Mouse (Mus musculus) urinary bladder, postnatal 36 days (tissue): ENCODE results near the gene Ankrd27.
A peak's percentile ranks its signal among the peaks of the same experiment; 100 is the strongest.

ENCODE experiments used
- DNase-seq, 2 experiments: peaks; one replicate each; pipeline ENCODE4 v3.0.0; 2022; ENCODE audit warnings: low spot score in 2 of 2, mixed read lengths in 1 of 2

The Ankrd27 gene

DNA sequence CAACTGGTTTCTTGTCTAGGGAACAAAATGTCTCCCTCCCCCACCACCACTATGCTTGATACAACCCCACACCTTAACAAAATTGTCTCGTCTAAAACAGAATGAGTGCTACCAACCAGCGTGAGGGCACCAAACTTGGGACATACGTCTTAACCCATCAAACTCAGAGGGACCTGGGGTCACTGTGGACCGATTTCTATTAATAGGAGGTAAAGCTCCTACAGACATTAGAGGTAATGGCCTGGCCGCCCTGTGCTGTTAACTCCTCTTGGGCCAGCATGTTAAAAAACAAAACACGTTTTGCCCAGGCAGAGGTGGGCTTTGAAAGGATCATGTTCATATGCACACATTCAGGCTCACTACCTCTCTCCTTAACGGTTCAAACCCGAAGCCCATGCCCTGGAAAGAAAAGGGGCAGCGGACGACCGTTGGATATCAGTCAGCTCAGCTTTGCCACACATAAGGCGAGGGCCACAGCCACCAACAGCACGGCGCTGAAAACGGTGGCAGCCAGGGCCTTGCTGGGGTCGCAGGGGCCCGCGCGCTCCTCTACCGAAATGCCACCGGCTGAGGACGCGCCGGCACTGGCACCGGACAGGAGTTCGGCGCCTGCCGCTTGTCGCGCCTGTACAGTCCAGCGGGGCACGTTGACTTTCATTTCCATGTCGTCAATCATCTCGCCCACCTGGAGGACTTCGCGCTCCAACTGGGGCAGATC lies 1.8 kb upstream of the Ankrd27 start:
- DNase-seq, result no peak

DNA sequence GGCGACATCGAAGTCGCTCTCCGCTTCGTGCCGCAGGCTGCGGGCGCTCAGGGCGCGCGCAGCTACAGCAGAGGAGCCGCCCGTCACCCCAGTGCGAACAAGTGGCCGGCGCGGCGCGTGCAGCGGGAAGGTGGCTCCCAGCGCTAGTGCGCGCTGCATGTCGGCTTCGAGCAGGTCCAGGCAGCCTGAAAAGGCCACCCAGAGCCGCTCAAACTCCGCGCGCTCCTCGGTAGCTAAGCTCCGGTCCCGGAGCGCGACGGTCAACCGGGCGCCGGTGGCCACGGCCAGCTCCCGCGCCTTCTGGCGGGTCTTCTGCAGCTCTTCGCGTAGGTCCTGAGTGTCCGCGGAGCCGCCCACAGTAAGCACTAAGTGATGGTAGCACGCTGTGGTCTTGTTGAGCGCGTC lies 1.3 kb upstream of the Ankrd27 start:
- peak in 1 of 2 experiments; percentile 25 for DNase-seq

DNA sequence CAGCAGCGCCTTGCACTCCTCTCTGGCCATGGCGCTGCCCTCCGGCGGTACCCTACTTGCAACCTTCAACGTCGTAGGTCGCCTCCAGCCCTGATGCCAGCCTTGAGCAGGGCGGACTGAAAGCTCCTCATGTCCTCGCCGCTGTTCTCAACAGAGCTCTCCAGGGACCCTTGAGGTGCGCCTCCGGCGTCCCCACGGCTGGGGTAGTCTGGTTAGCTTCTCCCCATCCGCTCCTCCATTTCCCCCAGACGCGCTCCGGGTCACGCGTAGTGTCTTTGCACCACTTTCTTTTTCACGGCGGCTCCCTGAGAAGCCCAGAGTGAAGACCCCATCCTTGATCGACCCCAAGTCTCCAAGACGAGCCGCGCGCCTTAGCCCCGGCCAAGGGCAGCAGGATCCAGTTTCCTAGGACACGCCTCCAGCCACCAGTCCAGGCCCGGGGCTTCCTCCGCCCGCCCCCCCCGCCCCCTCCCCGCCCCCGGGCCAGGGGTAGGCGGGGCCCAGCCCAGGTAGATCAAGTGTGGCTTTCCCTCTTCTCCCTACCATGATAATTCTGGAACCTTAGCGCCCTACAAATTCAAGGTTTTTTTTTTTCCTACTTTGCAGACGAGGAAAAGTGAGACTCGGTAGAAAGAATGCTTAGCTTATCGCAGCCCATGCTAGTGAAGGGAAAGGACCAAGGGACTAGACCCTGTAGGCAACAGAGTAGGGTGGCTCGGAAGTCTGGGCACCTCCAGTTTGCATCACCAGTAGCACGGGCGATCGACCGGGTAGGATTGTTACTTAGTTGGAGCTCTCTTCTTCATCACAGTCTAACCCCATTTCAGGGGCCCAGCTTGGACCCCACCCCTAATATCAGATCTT lies 621 bp upstream of the Ankrd27 start, which contains the start of gene Rgs9bp:
Gene Rgs9bp (minus strand): TSS at position 392 of the 864 bp plus-strand sequence.
- peak; percentile 27 to 52 for DNase-seq

DNA sequence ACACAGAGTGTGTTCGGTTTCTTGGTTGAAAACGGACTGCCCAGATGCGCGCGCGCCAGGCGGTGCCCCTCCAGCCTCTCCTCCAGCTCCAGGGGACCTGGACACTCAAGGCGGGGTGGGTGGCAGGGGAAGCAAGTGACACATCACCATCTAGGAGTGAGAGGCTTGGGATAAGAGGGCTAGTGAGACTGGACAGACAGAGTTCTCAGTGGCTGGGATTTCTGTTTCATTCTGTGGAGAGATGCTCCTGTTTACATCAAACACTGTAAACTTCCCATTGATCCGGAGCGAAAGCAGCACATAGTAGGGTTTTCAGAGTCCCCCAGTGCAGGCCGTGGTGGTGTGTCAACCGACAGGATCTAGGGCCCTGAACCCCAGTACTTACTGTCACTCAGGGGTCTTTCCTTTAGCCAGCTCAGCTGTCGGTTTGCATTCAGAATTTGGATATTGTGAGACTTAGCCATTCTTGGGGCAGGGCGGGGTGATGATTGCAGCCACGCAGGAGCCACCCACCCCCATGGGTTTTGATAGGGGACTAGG lies 932 bp downstream of the Ankrd27 start:
- no peak for DNase-seq

DNA sequence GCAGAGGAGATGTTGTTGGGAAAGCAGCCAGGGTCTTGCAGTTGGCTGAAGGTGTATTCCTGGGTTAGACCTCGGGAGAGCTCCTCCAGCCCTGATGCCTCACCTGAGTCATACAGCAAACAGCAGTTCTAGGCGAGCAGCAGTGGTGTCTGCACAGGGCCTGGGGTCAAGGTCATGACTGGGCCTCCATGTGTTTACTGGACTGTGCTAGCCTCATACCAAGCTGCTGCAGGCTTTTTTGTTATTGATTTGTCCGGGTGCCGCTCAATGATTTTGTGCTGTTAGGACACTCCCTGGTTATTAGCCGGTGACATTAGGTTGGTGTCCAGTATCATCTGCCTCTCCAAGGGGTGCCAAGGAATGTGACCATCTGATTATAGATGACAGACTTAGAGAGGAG lies 1.7 kb downstream of the Ankrd27 start:
- DNase-seq, result no peak

DNA sequence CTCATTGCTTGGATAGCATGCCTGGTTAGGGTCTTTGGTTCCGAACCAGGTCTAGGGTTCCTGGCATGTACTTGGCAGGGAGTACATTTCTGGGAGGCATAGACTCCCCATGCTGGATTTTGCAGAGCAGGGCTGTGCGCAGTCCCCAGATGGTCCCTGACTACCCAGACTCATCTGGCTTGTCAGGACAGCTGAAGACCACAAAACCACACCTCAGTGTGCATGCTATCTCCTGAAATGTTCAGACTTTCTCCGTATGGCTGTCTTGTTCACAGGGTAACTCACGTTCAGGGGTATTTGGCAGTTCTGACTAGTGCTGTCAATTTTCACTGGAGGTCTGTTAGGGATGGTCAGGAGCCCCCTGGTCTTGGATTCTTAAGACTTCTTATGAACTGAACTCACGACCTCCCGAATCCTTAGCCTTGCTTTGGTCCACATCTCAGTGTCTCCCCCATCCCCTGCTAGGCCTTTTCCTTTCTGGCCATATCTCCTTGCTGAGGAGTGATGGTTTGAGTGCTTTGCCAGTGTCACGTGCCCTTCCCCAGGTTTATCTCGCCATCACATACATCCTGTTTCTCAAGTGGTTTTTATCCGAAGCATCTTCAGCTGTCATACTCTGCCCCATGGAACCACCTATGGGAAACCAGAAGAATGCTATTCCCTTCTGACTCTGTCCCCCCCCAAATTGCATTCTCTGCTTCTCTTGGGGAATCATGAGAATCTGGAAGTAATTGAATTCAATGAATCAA lies 2.8 kb downstream of the Ankrd27 start:
- DNase-seq, result no peak

DNA sequence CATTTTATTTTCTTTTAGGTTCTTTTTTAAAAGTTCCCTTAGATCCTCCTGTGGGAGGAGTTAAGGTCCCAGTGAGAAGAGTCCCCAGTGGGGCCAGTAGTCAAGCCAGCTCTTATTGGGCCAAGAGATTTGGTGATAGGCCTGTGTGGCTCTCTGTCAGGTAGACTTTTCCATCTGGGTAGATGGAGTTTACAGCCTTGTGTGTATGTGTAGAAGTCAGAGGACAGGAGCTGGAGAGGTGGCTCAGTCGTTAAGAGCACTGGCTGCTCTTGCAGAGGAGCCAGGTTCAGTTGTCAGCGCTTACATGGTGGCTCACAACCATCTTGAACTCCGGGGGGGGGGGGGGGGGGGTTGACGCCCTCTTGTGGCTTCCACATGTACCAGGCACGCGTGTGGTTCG lies 3.4 kb downstream of the Ankrd27 start:
- no peak for DNase-seq

DNA sequence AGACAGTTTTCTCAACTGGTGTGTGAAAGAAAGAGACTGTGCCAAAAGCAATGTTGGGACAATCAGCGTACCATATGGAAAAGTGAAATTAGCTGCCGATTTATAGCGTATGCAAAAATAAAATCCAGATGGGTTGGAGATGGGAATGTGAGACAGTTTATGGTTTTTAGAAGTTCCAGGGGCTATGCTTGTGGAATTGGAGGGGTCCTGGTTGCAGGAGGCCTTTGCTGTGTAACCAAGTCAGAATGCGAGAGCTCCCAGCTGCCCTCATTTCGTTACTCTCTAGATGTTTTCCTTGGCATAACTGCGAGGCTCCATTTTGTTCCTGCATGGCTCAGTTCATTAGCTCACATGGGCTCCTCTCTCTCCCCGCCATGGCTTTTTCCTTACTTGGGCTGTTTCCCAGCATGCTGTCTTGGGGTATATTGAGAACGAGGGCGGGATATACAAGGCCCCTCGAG lies 4.7 kb downstream of the Ankrd27 start:
- peak in 1 of 2 experiments; percentile 55 for DNase-seq

DNA sequence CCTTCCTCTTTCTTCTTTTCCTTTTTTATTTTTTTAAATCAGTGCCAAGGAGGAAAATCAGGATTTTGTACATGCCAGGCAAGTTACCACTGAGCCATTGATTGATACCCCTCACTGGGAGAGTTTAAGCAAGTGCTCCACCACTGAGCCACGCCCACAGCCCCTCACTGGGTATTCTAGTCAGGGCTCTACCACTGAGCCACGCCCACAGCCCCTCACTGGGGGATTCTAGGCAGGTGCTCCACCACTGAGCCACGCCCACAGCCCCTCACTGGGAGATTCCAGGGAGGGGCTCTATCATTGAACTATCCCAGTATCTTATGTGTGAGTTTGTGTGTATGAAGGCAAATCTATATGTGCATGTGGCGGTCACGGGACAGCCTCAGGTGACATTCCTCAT lies 8.3 kb downstream of the Ankrd27 start:
- DNase-seq, result no peak

DNA sequence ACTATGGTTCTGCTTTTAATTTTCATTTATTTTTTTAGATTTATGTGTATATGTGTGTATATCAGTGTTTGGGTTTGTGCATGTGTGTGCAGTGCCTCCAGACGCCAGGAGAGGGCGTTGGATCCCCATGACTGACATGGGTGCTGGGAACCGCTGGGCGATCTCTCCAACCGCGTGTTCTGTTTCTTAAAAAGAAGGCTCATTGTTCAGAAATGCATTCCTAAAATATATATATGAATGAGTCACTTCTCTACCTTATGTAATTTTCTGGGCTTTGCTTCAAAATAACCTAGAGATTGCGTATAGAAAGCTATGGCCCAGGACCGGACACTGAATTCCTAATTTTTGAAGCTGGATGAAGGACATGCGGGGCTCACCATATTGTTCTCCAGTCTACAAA lies 13.4 kb downstream of the Ankrd27 start:
- DNase-seq, result no peak

DNA sequence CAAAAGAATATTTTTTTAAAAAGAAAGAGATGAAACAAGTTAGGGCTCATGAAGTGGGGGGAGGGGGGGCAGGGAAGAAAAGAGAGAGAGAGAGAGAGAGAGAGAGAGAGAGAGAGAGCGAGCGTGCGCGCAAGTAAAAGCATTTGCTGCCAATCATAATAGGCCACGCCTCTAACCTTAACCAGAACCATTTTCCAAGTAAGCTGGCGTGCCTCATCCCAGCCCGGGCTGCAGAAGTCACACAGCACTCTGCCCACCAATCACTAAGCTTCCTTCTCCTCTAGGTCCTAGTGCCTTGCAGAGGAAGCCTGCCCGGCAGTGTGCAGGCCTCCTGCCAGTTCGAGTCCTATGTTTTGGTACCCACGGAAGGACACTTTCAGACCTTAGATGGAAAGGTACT lies 14.0 kb downstream of the Ankrd27 start:
- DNase-seq, result no peak

DNA sequence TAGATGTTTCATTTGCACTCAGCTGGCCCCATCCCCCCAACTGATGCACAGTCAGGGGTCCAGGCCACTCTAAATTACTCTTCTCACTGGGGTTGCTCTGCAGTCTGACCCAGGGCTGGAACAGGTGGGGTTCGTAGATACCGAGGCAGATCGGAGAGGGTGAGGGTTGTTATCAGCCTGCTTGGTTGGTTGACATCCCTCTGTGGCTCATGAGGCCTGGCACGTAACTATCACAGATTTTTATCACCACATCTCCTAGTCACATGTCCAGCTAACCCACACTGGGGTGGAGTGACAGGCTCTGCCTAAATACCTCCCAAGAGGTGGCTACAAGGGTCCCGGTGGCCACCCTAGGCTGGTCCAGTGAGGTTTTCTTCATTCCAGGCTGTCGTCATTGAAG lies 15.1 kb downstream of the Ankrd27 start:
- DNase-seq, result no peak

DNA sequence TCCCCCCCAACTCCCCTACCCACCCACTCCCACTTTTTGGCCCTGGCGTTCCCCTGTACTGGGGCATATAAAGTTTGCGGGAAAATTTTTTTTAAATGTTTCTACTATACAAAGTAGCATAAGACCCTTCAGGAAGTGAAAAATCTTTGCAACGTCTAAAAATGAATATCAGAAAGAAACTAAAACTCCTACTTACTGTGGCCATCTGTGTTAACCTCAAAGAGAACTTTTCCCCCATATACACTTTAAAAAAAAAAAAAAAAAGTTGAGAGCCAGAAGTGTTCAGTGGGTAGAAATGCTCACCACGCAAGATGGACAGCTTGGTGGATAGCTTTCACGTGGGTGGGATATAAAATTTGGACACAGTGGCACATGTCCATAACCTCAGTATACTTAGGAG lies 16.7 kb downstream of the Ankrd27 start:
- no peak for DNase-seq

DNA sequence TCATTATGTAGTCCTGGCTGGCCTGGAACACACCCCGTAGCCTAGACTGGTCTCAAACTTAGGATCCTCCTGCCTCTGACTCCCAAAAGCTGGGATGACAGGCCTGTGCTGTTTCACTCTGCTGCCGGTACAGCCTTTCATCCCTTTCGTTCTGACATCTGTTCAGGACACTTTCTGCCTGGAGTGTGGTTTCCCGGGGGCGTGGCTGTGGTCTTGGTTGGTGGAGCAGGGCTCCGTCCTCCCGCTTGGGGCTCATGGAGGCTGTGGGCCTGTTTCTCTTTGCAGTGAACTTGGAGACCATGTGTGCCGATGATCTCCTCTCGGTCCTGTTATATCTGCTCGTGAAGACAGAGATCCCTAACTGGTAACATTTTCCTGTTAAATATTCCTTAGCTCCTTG lies 20.8 kb downstream of the Ankrd27 start:
- no peak for DNase-seq

DNA sequence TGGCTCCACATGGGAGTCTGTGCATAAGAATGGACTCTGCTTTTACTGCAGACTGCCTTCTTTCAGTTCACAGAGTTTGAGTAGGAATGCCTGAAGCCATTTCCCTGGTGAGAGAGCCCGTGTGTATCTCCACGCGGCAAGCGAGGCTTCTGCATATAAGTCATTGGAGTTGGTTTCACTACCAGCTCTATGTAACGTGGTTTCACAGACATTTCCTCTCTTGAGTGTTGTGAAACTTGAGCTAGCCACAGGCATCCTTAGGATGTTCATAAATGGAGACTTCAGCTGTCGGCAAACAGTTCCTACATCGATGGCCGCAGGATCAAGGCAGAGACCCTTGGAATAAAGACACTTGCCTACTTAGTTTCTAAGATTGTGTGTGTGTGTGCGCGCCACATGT lies 23.2 kb downstream of the Ankrd27 start:
- no peak for DNase-seq

DNA sequence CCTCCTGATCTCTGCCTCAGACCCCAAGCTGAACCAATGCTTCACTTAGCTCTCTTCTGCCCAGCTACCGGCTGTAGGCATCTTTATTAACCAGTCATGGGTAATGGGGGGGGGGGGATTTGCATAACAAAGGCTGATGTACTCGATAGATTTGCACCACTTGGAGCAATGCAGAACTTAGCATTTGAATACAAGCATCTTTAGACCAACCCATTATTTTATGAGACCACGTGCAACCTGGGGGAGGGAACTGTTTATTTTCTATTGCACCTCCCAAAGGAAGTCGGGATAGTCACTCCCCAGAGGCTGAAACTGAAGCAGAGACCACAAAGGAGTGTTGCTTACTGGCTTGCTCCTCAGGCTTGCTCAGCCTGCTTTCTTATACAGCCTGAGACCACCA lies 31.5 kb downstream of the Ankrd27 start:
- DNase-seq, result no peak

DNA sequence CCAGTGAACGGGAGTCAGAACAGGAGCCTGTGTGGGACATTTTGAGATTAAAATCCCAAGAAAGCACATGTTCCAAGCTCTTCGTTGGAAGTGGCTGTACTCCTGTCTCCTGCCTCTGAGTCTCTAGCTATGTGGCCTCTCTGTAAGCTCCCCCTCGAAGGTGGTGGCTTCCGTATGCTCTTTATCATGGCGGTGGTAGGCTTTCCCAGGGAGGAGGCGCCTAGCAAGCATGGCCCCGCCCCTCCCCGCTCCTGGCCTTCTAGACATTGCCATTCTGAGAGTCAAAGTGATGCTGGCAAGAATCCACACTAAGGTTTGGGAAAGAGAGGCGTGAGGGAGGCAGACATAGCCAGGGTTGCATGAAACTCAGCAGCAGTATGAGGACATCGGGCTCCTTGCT lies 36.6 kb downstream of the Ankrd27 start:
- no peak for DNase-seq

DNA sequence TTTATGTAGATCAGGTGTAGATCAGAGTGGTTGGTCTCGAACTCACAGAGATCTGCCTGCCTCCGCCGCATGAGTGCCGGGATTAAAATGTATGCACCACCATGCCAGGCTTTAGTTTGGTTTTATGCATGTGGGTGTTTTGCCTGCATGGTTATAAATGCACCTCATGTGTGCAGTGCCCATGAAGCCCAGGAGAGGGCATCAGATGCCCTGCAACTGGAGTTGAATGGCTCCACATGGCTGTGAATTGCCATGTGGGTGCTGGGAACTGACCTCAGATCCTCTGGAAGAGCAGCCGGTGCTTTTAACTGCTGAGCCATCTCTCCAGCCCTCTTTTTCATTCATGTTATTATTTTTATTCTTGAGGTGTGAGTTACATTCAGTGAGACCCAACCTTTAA lies 40.0 kb downstream of the Ankrd27 start:
- DNase-seq, result no peak

DNA sequence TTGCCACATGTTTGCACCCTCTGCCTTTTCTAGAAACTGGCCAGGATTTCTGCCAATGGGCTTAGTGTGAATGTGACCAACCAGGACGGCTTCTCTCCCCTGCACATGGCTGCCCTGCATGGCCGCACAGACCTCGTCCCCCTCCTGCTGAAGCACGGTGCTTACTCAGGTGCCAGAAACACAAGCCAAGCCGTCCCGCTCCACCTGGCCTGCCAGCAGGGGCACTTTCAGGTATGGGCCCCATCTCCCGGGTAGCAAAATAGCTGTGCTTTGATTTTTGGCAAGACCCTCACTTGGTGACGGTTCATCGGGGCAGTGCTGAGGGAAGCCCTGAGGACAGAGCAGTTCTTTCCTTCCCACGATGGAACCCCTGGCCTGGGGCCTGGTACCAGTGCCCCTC lies 41.3 kb downstream of the Ankrd27 start:
- DNase-seq, result no peak

DNA sequence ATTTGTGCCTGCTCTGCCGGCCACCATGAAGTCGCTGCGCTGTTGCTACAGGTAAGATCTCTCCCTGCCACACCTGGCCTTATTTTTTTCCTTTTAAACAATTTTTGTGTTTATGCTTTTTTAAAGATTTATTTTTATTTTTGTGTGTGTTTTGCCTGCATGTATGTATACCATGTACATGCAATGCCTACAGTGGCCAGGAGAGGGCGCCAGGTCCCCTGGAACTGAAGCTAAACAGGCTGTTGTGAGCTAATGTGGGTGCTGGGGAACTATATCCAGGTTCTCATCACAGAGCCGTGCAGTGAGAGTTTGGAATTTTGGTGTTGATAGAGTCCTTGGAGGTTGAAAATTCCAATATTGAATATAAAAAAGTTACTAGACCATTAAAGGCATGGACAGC lies 42.5 kb downstream of the Ankrd27 start:
- DNase-seq, result no peak

DNA sequence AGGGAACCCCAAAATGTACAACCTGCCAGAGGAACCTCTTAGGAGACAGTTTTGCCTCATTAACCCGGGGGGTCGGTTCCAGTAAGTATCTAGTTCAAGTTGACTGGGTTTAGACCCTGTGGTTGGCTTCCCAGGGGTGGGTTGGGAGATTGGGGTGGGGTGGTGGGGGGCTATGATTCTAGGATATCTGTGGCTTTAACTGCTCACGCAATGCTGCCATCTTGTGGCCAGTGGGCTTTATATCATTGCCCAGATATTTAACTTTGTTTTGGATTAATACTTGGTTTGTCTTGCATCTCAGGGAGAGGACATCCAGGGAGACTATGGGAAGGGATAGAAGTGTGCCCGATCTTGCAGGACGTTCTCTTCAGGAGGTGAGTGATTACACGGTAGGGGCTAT lies 50.2 kb downstream of the Ankrd27 start:
- no peak for DNase-seq

DNA sequence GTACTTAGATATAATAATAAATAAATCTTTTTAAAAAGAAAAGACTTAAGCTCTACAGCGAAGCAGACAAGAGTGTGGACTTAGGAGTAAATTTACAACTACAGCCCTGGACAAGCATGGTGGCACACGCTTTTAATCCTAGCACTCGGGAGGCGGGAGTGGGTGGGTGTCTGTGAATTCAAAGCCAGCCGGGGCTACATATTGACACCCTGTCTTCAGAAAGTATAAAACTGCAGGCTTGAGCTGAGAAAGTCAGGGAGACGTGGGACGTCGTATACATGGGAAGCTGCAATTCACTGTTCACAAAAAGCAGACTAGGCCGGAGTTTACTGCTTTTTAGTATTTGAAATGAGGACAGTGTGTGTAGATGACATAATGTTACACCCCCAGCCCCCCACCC lies 50.8 kb downstream of the Ankrd27 start:
- DNase-seq, result no peak
